Mouse (Mus musculus): ENCODE measurements around the gene Zfp329. TPM values are rescaled to one million over a fixed set of nuclear protein-coding genes. Genes with fewer than 3 reads are reported as not detected.

Zfp329 gene
- total and polyA plus RNA-seq, 2 experiments from 2014 or later: 3.1 to 7.0 TPM

GRCm38 (mm10) chr7:12788025-12788424, 30.6 kb downstream of the Zfp329 start:
- ATAC-seq (ENCODE audit: insufficient read depth, low read depth): no peak
- no peak overlapping the region for H3K4me3 ChIP-seq (ENCODE audit: low read depth, low read length)
- no peak for TF ChIP-seq EP300 (IDR thresholded peaks at IDR 0.05; ENCODE audit: low read depth)
- TF ChIP-seq CTCF (IDR thresholded peaks at IDR 0.05; ENCODE audit: low read depth): no peak
- H3K4me1 ChIP-seq (ENCODE audit: control insufficient read depth, insufficient read depth): no peaks in the 10 kb centered on the region
- no peaks in the 10 kb centered on the region for H3K36me3 ChIP-seq (replicated peaks; ENCODE audit: control insufficient read depth, insufficient read depth, low read length)
- no peak overlapping the region for H3K9ac ChIP-seq (replicated peaks; ENCODE audit: low read depth, low read length)
- no peak overlapping the region for H3K27ac ChIP-seq (ENCODE audit: low read depth)
- no peak for DNase-seq (ENCODE audit: low spot score)
- no peaks in the 10 kb centered on the region for H3K9me3 ChIP-seq (replicated peaks; ENCODE audit: control insufficient read depth, low read length)
- H3K4me2 ChIP-seq (ENCODE audit: low read depth, low read length): no peak overlapping the region
- WGBS: 46% methylated on average over 5 of the region's 5 CpGs
- no peaks in the 10 kb centered on the region for H3K27me3 ChIP-seq (ENCODE audit: control insufficient read depth, insufficient read depth, low read length)

- DNase-seq (ENCODE audit: low spot score): no peak
- H3K9ac ChIP-seq (replicated peaks; ENCODE audit: low read depth, low read length): no peak overlapping the region
- H3K9me3 ChIP-seq (replicated peaks; ENCODE audit: control insufficient read depth, low read length): no peaks in the 10 kb centered on the region
- no peak overlapping the region for H3K4me2 ChIP-seq (ENCODE audit: low read depth, low read length)
- H3K36me3 ChIP-seq (replicated peaks; ENCODE audit: control insufficient read depth, insufficient read depth, low read length): no peaks in the 10 kb centered on the region
- 64% methylated on average over 6 of the region's 6 CpGs for WGBS
- H3K27ac ChIP-seq (ENCODE audit: low read depth): no peak overlapping the region
- H3K27me3 ChIP-seq (ENCODE audit: control insufficient read depth, insufficient read depth, low read length): no peaks in the 10 kb centered on the region
- H3K4me1 ChIP-seq (ENCODE audit: control insufficient read depth, insufficient read depth): no peaks in the 10 kb centered on the region
- TF ChIP-seq EP300 (IDR thresholded peaks at IDR 0.05; ENCODE audit: low read depth) (no peak), CTCF (IDR thresholded peaks at IDR 0.05; ENCODE audit: low read depth) (no peak)
- no peak overlapping the region for H3K4me3 ChIP-seq (ENCODE audit: low read depth, low read length)
- ATAC-seq (ENCODE audit: insufficient read depth, low read depth): no peak
These were observed 31.3 kb downstream of the Zfp329 start for GRCm38 (mm10) chr7:12787333-12787732.

GRCm38 (mm10) chr7:12780151-12780830, 38.4 kb downstream of the Zfp329 start:
- Histone ChIP-seq H3K4me2 (ENCODE audit: low read depth, low read length) (peak overlapping the region; percentile 95), H3K4me1 (ENCODE audit: control insufficient read depth, insufficient read depth) (0 out of 2 replicates have a peak, but pooled peaks cover 9% of the 10 kb centered on the region), H3K4me3 (ENCODE audit: low read depth, low read length) (peak overlapping the region; percentile 59), H3K9me3 (replicated peaks; ENCODE audit: control insufficient read depth, low read length) (no peaks in the 10 kb centered on the region), H3K27ac (ENCODE audit: low read depth) (no peak overlapping the region), H3K36me3 (replicated peaks; ENCODE audit: control insufficient read depth, insufficient read depth, low read length) (no peaks in the 10 kb centered on the region), H3K9ac (replicated peaks; ENCODE audit: low read depth, low read length) (peak overlapping the region; percentile 59), H3K27me3 (ENCODE audit: control insufficient read depth, insufficient read depth, low read length) (no peaks in the 10 kb centered on the region)
- TF ChIP-seq CTCF (IDR thresholded peaks at IDR 0.05; ENCODE audit: low read depth) (peak; percentile 4; the same call in 1 of the 2 replicates), EP300 (IDR thresholded peaks at IDR 0.05; ENCODE audit: low read depth) (no peak)
- DNase-seq (ENCODE audit: low spot score) (peak; percentile 64), ATAC-seq (ENCODE audit: insufficient read depth, low read depth) (peak; percentile 97)
- under 1% methylated on average over 57 of the region's 57 CpGs for WGBS

- Histone ChIP-seq H3K27ac (ENCODE audit: low read depth) (no peak overlapping the region), H3K36me3 (replicated peaks; ENCODE audit: control insufficient read depth, insufficient read depth, low read length) (no peaks in the 10 kb centered on the region), H3K4me3 (ENCODE audit: low read depth, low read length) (peak overlapping the region; percentile 59), H3K9me3 (replicated peaks; ENCODE audit: control insufficient read depth, low read length) (no peaks in the 10 kb centered on the region), H3K4me2 (ENCODE audit: low read depth, low read length) (peak overlapping the region; percentile 95), H3K9ac (replicated peaks; ENCODE audit: low read depth, low read length) (peak overlapping the region; percentile 59), H3K4me1 (ENCODE audit: control insufficient read depth, insufficient read depth) (0 out of 2 replicates have a peak, but pooled peaks cover 9% of the 10 kb centered on the region), H3K27me3 (ENCODE audit: control insufficient read depth, insufficient read depth, low read length) (no peaks in the 10 kb centered on the region)
- no peak for ATAC-seq (ENCODE audit: insufficient read depth, low read depth)
- no peak for TF ChIP-seq CTCF (IDR thresholded peaks at IDR 0.05; ENCODE audit: low read depth)
- no peak for TF ChIP-seq EP300 (IDR thresholded peaks at IDR 0.05; ENCODE audit: low read depth)
- 25% methylated on average over 10 of the region's 10 CpGs for WGBS
- no peak for DNase-seq (ENCODE audit: low spot score)
These were observed 38.9 kb downstream of the Zfp329 start for GRCm38 (mm10) chr7:12779782-12780150.

- Histone ChIP-seq H3K4me1 (ENCODE audit: control insufficient read depth, insufficient read depth) (0 out of 2 replicates have a peak, but pooled peaks cover 9% of the 10 kb centered on the region), H3K36me3 (replicated peaks; ENCODE audit: control insufficient read depth, insufficient read depth, low read length) (peaks cover 4% of the 10 kb centered on the region; the same call in 1 of the 2 replicates), H3K9me3 (replicated peaks; ENCODE audit: control insufficient read depth, low read length) (no peaks in the 10 kb centered on the region), H3K9ac (replicated peaks; ENCODE audit: low read depth, low read length) (no peak overlapping the region), H3K27me3 (ENCODE audit: control insufficient read depth, insufficient read depth, low read length) (no peaks in the 10 kb centered on the region), H3K27ac (ENCODE audit: low read depth) (no peak overlapping the region), H3K4me2 (ENCODE audit: low read depth, low read length) (no peak overlapping the region), H3K4me3 (ENCODE audit: low read depth, low read length) (no peak overlapping the region)
- TF ChIP-seq EP300 (IDR thresholded peaks at IDR 0.05; ENCODE audit: low read depth) (no peak), CTCF (IDR thresholded peaks at IDR 0.05; ENCODE audit: low read depth) (no peak)
- DNase-seq (ENCODE audit: low spot score) (no peak), ATAC-seq (ENCODE audit: insufficient read depth, low read depth) (no peak)
- WGBS: 92% methylated on average over 5 of the region's 5 CpGs
These were observed 39.5 kb downstream of the Zfp329 start for GRCm38 (mm10) chr7:12779141-12779540.

All from heart, postnatal 0 days (tissue).